Mouse (Mus musculus) common myeloid progenitor, adult 5-6 weeks (primary cell): ENCODE measurements at regions not wholly inside any gene's neighbourhood (a gene's known extent, or its start where the extent isn't known, plus 50 kb on each side); places are given as distances from the start of the nearest gene placed in this dataset.

Experiments
- ATAC-seq: replicated peaks from 2 replicates; pipeline ENCODE4 v1.8.0; 2016; ENCODE audit warnings: low read depth, mild to moderate bottlenecking, moderate TSS enrichment, inconsistent platforms; ENCODE audit not compliant: poor library complexity, severe bottlenecking

GRCm38 (mm10) chr1:42416539-42417218 lies 278.9 kb upstream of the Pou3f3 start:
- no peak for ATAC-seq

- no peak for ATAC-seq
Measured at GRCm38 (mm10) chr1:42417815-42418214, 277.8 kb upstream of the Pou3f3 start.

GRCm38 (mm10) chr1:42418233-42418632 lies 277.3 kb upstream of the Pou3f3 start:
- ATAC-seq = no peak

GRCm38 (mm10) chr1:42436366-42436998 lies 259.1 kb upstream of the Pou3f3 start:
- ATAC-seq = no peak

GRCm38 (mm10) chr1:42468365-42468764 lies 227.2 kb upstream of the Pou3f3 start:
- no peak for ATAC-seq

GRCm38 (mm10) chr1:42471846-42472494 lies 223.6 kb upstream of the Pou3f3 start:
- no peak for ATAC-seq

GRCm38 (mm10) chr1:42472495-42473230 lies 222.9 kb upstream of the Pou3f3 start:
- ATAC-seq = no peak

GRCm38 (mm10) chr1:42474197-42474596 lies 221.4 kb upstream of the Pou3f3 start:
- no peak for ATAC-seq

GRCm38 (mm10) chr1:42474831-42475230 lies 220.7 kb upstream of the Pou3f3 start:
- ATAC-seq = no peak

- ATAC-seq = no peak
Measured at GRCm38 (mm10) chr1:42475629-42476028, 219.9 kb upstream of the Pou3f3 start.

GRCm38 (mm10) chr1:42480348-42480920 lies 215.1 kb upstream of the Pou3f3 start:
- no peak for ATAC-seq

GRCm38 (mm10) chr1:42489563-42489962 lies 206.0 kb upstream of the Pou3f3 start:
- ATAC-seq = no peak

GRCm38 (mm10) chr1:42490856-42491643 lies 204.5 kb upstream of the Pou3f3 start:
- ATAC-seq = no peak

GRCm38 (mm10) chr1:42491644-42492277 lies 203.8 kb upstream of the Pou3f3 start:
- no peak for ATAC-seq

GRCm38 (mm10) chr1:42496022-42496421 lies 199.5 kb upstream of the Pou3f3 start:
- no peak for ATAC-seq

GRCm38 (mm10) chr1:42496433-42496832 lies 199.1 kb upstream of the Pou3f3 start:
- no peak for ATAC-seq

- ATAC-seq = no peak
Measured at GRCm38 (mm10) chr1:42498901-42499300, 196.7 kb upstream of the Pou3f3 start.

GRCm38 (mm10) chr1:42504491-42504890 lies 191.1 kb upstream of the Pou3f3 start:
- ATAC-seq = no peak

- ATAC-seq = no peak
Measured at GRCm38 (mm10) chr1:42505048-42505729, 190.4 kb upstream of the Pou3f3 start.
